In genomic region chr17:57341568-57341967, GRCm38 (mm10) we compare ENCODE assay signal across 25 mouse cellular contexts. TPM values are rescaled to one million over a fixed set of nuclear protein-coding genes. Genes with fewer than 3 reads are reported as not detected.
DNase-seq lines count a peak whose midpoint lies in the region; ATAC-seq and TF ChIP-seq lines count a peak whose summit lies in the region.
"Had no signal": no experiment of that assay in that cellular context is flagged by ENCODE, and none has a peak within 500 bp of the region (broad histone marks: within the 10 kb centered on the region; RNA-seq: fewer than 3 reads in every experiment).

No protein-coding gene starts in this region.

- no peak for TF ChIP-seq RAD21 in MEL (IDR thresholded peaks at IDR 0.05; ENCODE audit: low read depth, low read length)

- no peak overlapping the region for H3K9ac ChIP-seq in liver, adult 2 months (ENCODE audit: low read depth, low read length)
- no peak overlapping the region for H3K9ac ChIP-seq in liver, embryonic 12.5 days
- H3K9ac ChIP-seq in MEL (ENCODE audit: control insufficient read depth, low read depth, low read length, poor library complexity, severe bottlenecking) = no peak overlapping the region
- H3K9ac ChIP-seq in liver, embryonic 16.5 days (ENCODE audit: low read depth, low read length) = no peak overlapping the region
- H3K9ac ChIP-seq: embryonic facial prominence, embryonic 13.5 days; forebrain, embryonic 15.5 days; heart, embryonic 13.5 days; hindbrain, embryonic 14.5 days; intestine, embryonic 15.5 days; liver, embryonic 15.5 days had no signal

- peak overlapping the region; percentile 25 for H3K27ac ChIP-seq in liver, adult 2 months (replicated peaks; ENCODE audit: insufficient read depth, low read depth, low read length)
- no peak overlapping the region for H3K27ac ChIP-seq in liver, embryonic 12.5 days
- H3K27ac ChIP-seq in MEL (ENCODE audit: control insufficient read depth, low read depth, low read length) = no peak overlapping the region
- no peak overlapping the region for H3K27ac ChIP-seq in liver, embryonic 16.5 days (ENCODE audit: low read length)
- H3K27ac ChIP-seq: embryonic facial prominence, embryonic 13.5 days; forebrain, embryonic 15.5 days; heart, embryonic 13.5 days; hindbrain, embryonic 14.5 days; intestine, embryonic 15.5 days; left cerebral cortex, adult 2 months; liver, embryonic 15.5 days had no signal

- TF ChIP-seq CTCF in liver, adult 2 months (IDR thresholded peaks at IDR 0.05; ENCODE audit: low read depth, low read length) = no peak
- no peak for TF ChIP-seq CTCF in MEL (IDR thresholded peaks at IDR 0.05 in 2 of 3, conservative IDR thresholded peaks at IDR 0.05 in 1 of 3; ENCODE audit: control insufficient read depth in 1 of 3, insufficient read depth in 1 of 3, low read depth in 2 of 3, low read length in 3 of 3, poor library complexity in 1 of 3, severe bottlenecking in 1 of 3)

- H3K4me1 ChIP-seq in liver, adult 2 months (ENCODE audit: control insufficient read depth, insufficient read depth, low read length) = no peaks in the 10 kb centered on the region; the same call in 1 of the 2 replicates
- no peaks in the 10 kb centered on the region for H3K4me1 ChIP-seq in liver, embryonic 12.5 days
- peaks cover 0 to 16% of the 10 kb centered on the region in 2 experiments; a peak in 3 of 4 replicates for H3K4me1 ChIP-seq in MEL (ENCODE audit: control insufficient read depth in 1 of 2, insufficient read depth in 2 of 2, low read length in 2 of 2)
- H3K4me1 ChIP-seq in liver, embryonic 16.5 days (ENCODE audit: control insufficient read depth, low read depth, low read length) = no peaks in the 10 kb centered on the region
- H3K4me1 ChIP-seq: embryonic facial prominence, embryonic 13.5 days; forebrain, embryonic 15.5 days; heart, embryonic 13.5 days; intestine, embryonic 15.5 days had no signal

- no peaks in the 10 kb centered on the region for H3K27me3 ChIP-seq in liver, adult 2 months (ENCODE audit: control insufficient read depth, insufficient read depth, low read length)
- no peaks in the 10 kb centered on the region for H3K27me3 ChIP-seq in liver, embryonic 12.5 days (replicated peaks)
- no peaks in the 10 kb centered on the region for H3K27me3 ChIP-seq in MEL (ENCODE audit: control insufficient read depth in 1 of 2, insufficient read depth in 2 of 2, low read length in 2 of 2)
- no peaks in the 10 kb centered on the region for H3K27me3 ChIP-seq in liver, embryonic 16.5 days (ENCODE audit: control insufficient read depth, insufficient read depth, low read depth, low read length)
- H3K27me3 ChIP-seq: embryonic facial prominence, embryonic 13.5 days; forebrain, embryonic 15.5 days; heart, embryonic 13.5 days; intestine, embryonic 15.5 days; liver, embryonic 15.5 days had no signal

- ATAC-seq in liver, embryonic 12.5 days = no peak
- ATAC-seq in liver, embryonic 16.5 days (ENCODE audit: low read depth) = peak; percentile 27; the same call in 1 of the 2 replicates
- ATAC-seq: forebrain, embryonic 15.5 days; intestine, embryonic 15.5 days had no signal

- no peaks in the 10 kb centered on the region for H3K9me3 ChIP-seq in liver, embryonic 12.5 days (replicated peaks)
- no peaks in the 10 kb centered on the region for H3K9me3 ChIP-seq in MEL (replicated peaks; ENCODE audit: insufficient read depth, low read length)
- H3K9me3 ChIP-seq in liver, embryonic 16.5 days (replicated peaks; ENCODE audit: control insufficient read depth, low read length) = no peaks in the 10 kb centered on the region
- H3K9me3 ChIP-seq: embryonic facial prominence, embryonic 13.5 days; forebrain, embryonic 15.5 days; intestine, embryonic 15.5 days; liver, embryonic 15.5 days had no signal

- peak; percentile 34 for DNase-seq in liver, adult 2 months (ENCODE audit: extremely low read depth, low read depth, low spot score)
- DNase-seq in 416B (ENCODE audit: low read depth) (peak; percentile 42), MEL (ENCODE audit: low read depth, low spot score) (no peak)
- DNase-seq in spleen, postnatal 4 days (ENCODE audit: low spot score in 2 of 2) = no peak
- DNase-seq in cerebellum, adult 8-10 months = no peak
- DNase-seq in embryo, embryonic 9.5 days (ENCODE audit: extremely low spot score) = no peak
- DNase-seq: adrenal gland, postnatal 36 days; cerebellum, adult 9-10 months; gastrocnemius, postnatal 36 days; kidney, adult 9 months; kidney, postnatal 36 days; layer of hippocampus, adult 9-11 months; left cerebral cortex, postnatal 4 days; lung, postnatal 10 days had no signal

- H3K4me2 ChIP-seq in liver, embryonic 12.5 days = no peak overlapping the region
- H3K4me2 ChIP-seq in liver, embryonic 16.5 days (ENCODE audit: low read depth, low read length) = no peak overlapping the region
- H3K4me2 ChIP-seq: embryonic facial prominence, embryonic 13.5 days; forebrain, embryonic 15.5 days; heart, embryonic 13.5 days; hindbrain, embryonic 14.5 days; intestine, embryonic 15.5 days; liver, embryonic 15.5 days had no signal

- no peak for TF ChIP-seq EP300 in MEL (IDR thresholded peaks at IDR 0.05; ENCODE audit: low read depth in 1 of 2, low read length in 2 of 2)

- no peak for TF ChIP-seq POLR2A in liver, adult 2 months (IDR thresholded peaks at IDR 0.05; ENCODE audit: extremely low read depth, insufficient read depth, low read length)
- TF ChIP-seq POLR2A in MEL (IDR thresholded peaks at IDR 0.05; ENCODE audit: control insufficient read depth in 1 of 2, insufficient read depth in 1 of 2, low read depth in 1 of 2, low read length in 2 of 2, poor library complexity in 1 of 2) = no peak

- WGBS in liver, adult 2 months = 68% methylated on average over 4 of the region's 4 CpGs
- 31% methylated on average over 4 of the region's 4 CpGs for WGBS in liver, embryonic 12.5 days (ENCODE audit: insufficient replicate concordance)
- WGBS in liver, embryonic 16.5 days (ENCODE audit: insufficient replicate concordance) = 30% methylated on average over 4 of the region's 4 CpGs

- H3K79me2 ChIP-seq in liver, adult 2 months (ENCODE audit: control insufficient read depth, insufficient read depth, low read length) = no peaks in the 10 kb centered on the region
- H3K79me2 ChIP-seq in MEL (ENCODE audit: control insufficient read depth, insufficient read depth, low read length, poor library complexity) = no peaks in the 10 kb centered on the region

- no peak overlapping the region for H3K4me3 ChIP-seq in liver, adult 2 months (ENCODE audit: insufficient read depth, low read depth, low read length)
- H3K4me3 ChIP-seq in liver, embryonic 12.5 days = no peak overlapping the region
- H3K4me3 ChIP-seq in MEL (ENCODE audit: control insufficient read depth in 1 of 2, insufficient read depth in 1 of 2, low read depth in 2 of 2, low read length in 2 of 2) = no peak overlapping the region
- no peak overlapping the region for H3K4me3 ChIP-seq in liver, embryonic 16.5 days (ENCODE audit: low read depth, low read length)
- H3K4me3 ChIP-seq: embryonic facial prominence, embryonic 13.5 days; forebrain, embryonic 15.5 days; heart, embryonic 13.5 days; intestine, embryonic 15.5 days; left cerebral cortex, adult 2 months; liver, embryonic 15.5 days had no signal

- no peaks in the 10 kb centered on the region for H3K36me3 ChIP-seq in liver, adult 2 months (ENCODE audit: control insufficient read depth, insufficient read depth, low read length)
- no peaks in the 10 kb centered on the region for H3K36me3 ChIP-seq in liver, embryonic 12.5 days
- H3K36me3 ChIP-seq in MEL (ENCODE audit: control insufficient read depth in 1 of 2, insufficient read depth in 2 of 2, low read length in 2 of 2) = peaks cover 0 to 3% of the 10 kb centered on the region in 2 experiments; a peak in 2 of 4 replicates
- H3K36me3 ChIP-seq in liver, embryonic 16.5 days (ENCODE audit: control insufficient read depth, insufficient read depth) = no peaks in the 10 kb centered on the region
- H3K36me3 ChIP-seq: embryonic facial prominence, embryonic 13.5 days; forebrain, embryonic 15.5 days; heart, embryonic 13.5 days; intestine, embryonic 15.5 days; liver, embryonic 15.5 days had no signal

TF ChIP-seq in MEL, 35 proteins besides CTCF, POLR2A, EP300 and RAD21:
- TF ChIP-seq GABPA (IDR thresholded peaks at IDR 0.05; ENCODE audit: low read depth, low read length) = no peak
- TF ChIP-seq ZMIZ1 (IDR thresholded peaks at IDR 0.05; ENCODE audit: low read depth, low read length) = no peak
- no peak for TF ChIP-seq ZNF384 (IDR thresholded peaks at IDR 0.05; ENCODE audit: low read depth, low read length)
- no peak for TF ChIP-seq MAX (IDR thresholded peaks at IDR 0.05; ENCODE audit: low read length)
- 0 out of 2 replicates have a peak, but pooled peaks have one; percentile 2 for TF ChIP-seq GATA1 (IDR thresholded peaks at IDR 0.05; ENCODE audit: low read depth, low read length)

RNA-seq across cellular contexts. Expression of gene Adgre1, which starts 16.9 kb away (rescaled TPM):
- total RNA-seq in liver, adult 2 months (2014; rRNA removed) = 27.3 and 31.6 TPM in 2 replicates
- 4.7 and 10.0 TPM in 2 replicates for polyA plus RNA-seq in liver, adult 2 months (2012; rRNA removed)
- polyA plus RNA-seq in liver, embryonic 12.5 days (2016; fragmentation: Nextera tagmentation; extraction: Ambion mirVana) = 9.5 and 11.6 TPM in 2 replicates
- total RNA-seq in MEL (2012; rRNA removed) = not detected in 2 replicates
- not detected for polyA plus RNA-seq in MEL (2012; ENCODE audit: insufficient read depth in 1 of 2, insufficient read length in 2 of 2, low read depth in 1 of 2, low replicate concordance in 2 of 2, missing spikeins in 1 of 2)
- 28.7 and 29.4 TPM in 2 replicates for polyA plus RNA-seq in liver, embryonic 16.5 days (2015; fragmentation: Nextera tagmentation; extraction: Ambion mirVana)
- total RNA-seq: megakaryocyte-erythroid progenitor cell, adult 5-6 weeks had no signal
- polyA plus RNA-seq: C2C12 had no signal

Comparison
In these comparisons a context has a peak if more than half of its experiments do, and no peak if none do; other contexts are left out.
1. DNase-seq: peak in liver, adult 2 months (single experiment) and 416B (single experiment); none in MEL (single experiment), spleen, postnatal 4 days (0 of 2), cerebellum, adult 8-10 months (single experiment) and embryo, embryonic 9.5 days (single experiment).